Mouse (Mus musculus): ENCODE data around the gene Rnf26.

Rnf26 gene

GRCm38 (mm10) chr9:44074395-44075275 is 38.7 kb downstream of the Rnf26 start:
- peak; percentile 67 for DNase-seq (ENCODE audit: low read depth)

GRCm38 (mm10) chr9:44073115-44073514 is 40.2 kb downstream of the Rnf26 start:
- no peak for DNase-seq (ENCODE audit: low read depth)

GRCm38 (mm10) chr9:44072599-44072915 is 40.8 kb downstream of the Rnf26 start:
- DNase-seq (ENCODE audit: low read depth) = no peak

DNA sequence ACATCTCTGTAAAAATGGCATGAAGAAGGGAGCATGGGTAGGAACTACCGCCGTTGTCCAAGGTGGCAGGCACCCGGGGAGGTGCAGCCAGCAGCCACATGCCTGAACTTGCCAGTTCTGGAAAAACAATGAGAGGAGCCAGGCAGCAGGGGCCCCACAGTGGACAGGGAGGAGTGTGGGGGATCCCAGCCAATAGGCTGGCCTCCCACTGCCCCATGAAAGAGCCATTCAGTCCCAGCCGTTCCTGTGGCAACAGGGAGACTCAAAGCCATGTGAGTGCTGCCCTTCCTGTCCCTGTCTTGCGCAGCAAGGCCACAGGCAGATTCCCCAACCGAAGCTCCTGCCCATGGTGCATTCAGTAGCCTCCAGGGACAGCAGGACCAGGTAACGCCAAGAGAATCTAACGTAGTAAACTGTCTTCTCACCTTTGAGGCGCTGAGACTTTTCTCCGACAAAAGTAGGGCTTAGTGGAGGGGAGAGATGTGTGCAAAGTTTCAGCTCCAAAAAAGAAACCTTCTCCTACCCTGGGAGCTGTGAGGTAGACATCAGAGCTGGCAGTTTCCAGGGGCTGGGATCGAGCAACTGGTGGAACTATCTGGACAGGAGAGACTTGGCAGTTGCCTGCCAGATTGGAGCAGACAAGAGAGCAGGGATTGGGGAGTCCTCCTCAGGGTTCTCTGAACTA is 41.3 kb downstream of the Rnf26 start:
- no peak for DNase-seq (ENCODE audit: low read depth)

GRCm38 (mm10) chr9:44070844-44071231 is 42.5 kb downstream of the Rnf26 start:
- DNase-seq (ENCODE audit: low read depth) = no peak

GRCm38 (mm10) chr9:44070113-44070843 is 43.0 kb downstream of the Rnf26 start:
- DNase-seq (ENCODE audit: low read depth) = no peak

GRCm38 (mm10) chr9:44069252-44069651 is 44.1 kb downstream of the Rnf26 start:
- DNase-seq (ENCODE audit: low read depth) = no peak

DNA sequence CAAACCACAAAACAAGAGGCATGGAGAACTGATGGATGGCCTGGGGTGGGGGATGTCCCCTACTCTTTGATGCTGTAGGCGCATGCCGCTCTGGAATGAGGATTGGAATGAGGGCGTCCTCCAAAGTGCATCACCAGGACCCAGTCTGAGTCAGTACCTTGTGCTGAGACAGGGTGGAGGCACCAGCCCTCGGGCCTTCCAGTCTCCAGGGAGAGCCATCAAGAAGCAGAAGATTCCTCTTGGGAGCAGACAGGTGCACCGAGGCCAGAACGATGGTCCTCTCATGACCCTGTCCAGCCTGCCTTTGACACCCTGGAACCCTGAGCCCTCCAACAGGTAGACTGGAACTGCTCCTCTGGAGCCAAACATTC is 45.4 kb downstream of the Rnf26 start:
- no peak for DNase-seq (ENCODE audit: low read depth)

DNA sequence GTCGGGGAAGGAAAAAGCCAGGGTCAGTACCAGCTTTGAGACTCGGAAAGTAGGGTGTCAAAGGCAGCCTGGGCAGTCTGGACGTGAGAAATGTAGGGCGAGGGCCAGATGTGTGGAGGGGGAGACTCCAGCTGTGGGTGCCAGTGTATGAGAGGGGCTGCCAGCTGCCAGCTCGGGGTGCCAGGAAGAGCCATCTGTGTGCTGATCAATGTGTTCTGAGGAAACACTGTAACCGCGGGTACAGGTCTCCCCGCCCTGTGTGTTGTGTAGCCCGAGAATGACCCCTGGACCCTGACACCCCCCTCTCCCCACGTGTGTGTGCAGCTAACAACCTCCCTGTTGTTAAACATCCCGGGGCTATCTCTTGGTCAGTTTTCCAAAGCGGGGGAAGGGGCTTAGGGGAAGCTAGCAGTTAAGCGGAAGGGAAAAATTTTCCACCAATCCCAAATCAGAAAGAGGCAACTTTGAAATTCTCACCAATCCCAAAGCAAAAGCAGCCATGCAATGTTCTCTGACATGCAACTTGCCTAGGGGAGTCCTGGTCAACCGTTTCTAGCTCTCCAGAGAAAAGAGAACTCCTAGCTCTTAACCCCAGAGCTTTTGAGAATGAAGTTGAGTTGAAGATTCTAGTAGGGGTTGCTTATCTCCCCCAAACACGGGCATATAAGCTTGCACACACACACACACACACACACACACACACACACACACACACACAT is 45.9 kb downstream of the Rnf26 start:
- DNase-seq (ENCODE audit: low read depth) = no peak

DNA sequence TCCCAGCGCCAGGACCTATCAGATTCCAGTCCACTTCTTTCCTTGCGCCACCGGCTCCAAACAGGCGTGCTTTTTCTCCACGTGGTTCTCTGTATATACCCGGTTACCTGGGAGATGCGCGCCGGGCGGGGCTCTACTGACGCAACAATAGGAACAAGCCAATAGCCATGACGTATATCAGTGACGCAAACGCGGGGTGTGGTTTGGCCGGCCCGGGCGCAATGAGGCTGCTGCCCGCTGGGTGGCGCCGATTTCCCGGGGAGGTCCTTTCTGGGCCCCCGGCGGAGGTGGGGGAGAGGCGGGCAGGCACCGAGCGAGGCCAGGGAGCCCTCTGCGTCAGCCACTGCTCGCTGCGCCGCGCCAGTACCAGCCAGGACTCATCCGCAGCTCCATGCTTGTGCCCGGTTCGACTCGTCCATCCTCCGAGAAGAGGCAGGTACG is 46.5 kb downstream of the Rnf26 start, which contains the start of gene Usp2:
Usp2 (plus strand) TSS at position 237 of the 441 bp plus-strand sequence.
- peak; percentile 100 for DNase-seq (ENCODE audit: low read depth)

DNA sequence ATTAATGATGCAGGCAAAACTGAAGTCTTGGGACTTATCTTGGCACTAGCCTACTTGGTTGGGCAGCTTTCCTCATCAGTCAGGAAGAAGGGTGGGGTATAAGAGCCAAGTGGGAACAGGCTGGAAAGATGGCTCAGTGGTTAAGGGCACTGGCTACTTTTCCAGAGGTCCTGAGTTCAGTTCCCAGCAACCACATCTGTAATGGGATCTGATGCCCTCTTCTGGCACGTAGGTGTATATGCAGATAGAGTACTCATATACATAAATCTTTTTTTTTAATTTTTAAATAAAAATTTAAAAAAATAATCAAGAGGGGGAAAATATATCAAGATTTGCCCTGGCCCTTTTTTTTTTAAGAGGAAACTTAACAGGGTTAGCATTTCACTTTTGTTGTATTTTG is 48.1 kb downstream of the Rnf26 start:
- DNase-seq (ENCODE audit: low read depth) = no peak

GRCm38 (mm10) chr9:44058606-44059005 is 54.7 kb downstream of the Rnf26 start:
- no peak for DNase-seq (ENCODE audit: low read depth)

GRCm38 (mm10) chr9:44053936-44054335 is 59.4 kb downstream of the Rnf26 start:
- no peak for DNase-seq (ENCODE audit: low read depth)

GRCm38 (mm10) chr9:44052855-44053254 is 60.5 kb downstream of the Rnf26 start:
- peak; percentile 64 for DNase-seq (ENCODE audit: low read depth)

DNA sequence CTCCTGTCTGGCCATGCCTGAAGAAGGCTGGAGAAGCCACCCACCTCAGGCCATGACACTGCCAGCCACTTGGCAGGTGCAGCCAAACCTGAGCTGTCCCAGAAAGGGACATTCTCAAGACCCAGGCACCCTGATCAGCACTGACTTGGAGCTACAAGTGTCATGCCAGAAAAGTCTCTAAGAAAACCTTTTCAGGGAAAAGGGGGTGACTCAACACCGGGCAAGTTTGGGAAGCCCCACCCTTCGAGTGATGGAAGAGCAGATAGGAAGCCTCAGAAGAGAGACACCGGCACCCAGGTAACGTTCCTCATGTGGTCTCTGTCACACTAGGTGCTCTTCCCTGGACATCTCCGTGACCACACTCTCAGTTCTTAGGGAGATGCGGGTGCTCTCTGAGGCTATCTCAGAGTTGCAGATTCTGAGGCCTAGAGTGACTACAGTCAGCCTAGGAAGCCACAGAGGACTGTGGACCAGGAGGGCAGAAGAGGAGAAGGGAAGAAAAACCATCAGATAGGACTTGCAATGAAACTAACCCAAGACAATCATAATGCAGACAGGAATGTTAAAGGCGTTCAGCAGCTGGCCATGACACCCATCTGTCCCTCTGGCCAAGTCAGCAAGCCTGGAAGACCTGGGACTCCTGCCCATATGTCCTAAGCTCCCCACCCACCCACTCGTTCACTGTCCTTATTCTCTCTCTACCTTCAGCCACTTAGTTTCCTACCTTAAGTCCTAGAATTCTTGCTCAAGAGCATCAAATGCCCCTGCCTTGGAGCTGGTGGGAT is 63.7 kb downstream of the Rnf26 start:
- DNase-seq (ENCODE audit: low read depth) = no peak

GRCm38 (mm10) chr9:44048541-44049380 is 64.6 kb downstream of the Rnf26 start:
- no peak for DNase-seq (ENCODE audit: low read depth)

DNA sequence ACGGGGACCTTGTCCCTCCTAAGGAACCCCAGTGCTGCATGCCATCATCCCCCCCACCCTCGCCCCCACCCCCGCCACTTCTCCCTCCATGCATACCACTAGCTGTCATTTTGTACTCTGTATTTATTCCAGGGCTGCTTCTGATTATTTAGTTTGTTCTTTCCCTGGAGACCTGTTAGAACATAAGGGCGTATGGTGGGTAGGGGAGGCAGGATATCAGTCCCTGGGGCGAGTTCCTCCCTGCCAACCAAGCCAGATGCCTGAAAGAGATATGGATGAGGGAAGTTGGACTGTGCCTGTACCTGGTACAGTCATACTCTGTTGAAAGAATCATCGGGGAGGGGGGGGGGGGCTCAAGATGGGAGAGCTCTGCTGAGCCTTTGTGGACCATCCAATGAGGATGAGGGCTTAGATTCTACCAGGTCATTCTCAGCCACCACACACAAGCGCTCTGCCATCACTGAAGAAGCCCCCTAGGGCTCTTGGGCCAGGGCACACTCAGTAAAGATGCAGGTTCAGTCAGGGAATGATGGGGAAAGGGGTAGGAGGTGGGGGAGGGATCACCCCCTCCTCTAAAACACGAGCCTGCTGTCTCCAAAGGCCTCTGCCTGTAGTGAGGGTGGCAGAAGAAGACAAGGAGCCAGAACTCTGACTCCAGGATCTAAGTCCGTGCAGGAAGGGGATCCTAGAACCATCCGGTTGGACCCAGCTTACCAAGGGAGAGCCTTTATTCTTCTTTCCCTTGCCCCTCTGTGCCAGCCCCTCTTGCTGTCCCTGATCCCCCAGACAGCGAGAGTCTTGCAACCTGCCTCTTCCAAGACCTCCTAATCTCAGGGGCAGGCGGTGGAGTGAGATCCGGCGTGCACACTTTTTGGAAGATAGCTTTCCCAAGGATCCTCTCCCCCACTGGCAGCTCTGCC is 65.5 kb downstream of the Rnf26 start:
- no peak for DNase-seq (ENCODE audit: low read depth)

- DNase-seq (ENCODE audit: low read depth) = peak; percentile 76
These were observed 66.2 kb downstream of the Rnf26 start for GRCm38 (mm10) chr9:44047071-44047470.

DNA sequence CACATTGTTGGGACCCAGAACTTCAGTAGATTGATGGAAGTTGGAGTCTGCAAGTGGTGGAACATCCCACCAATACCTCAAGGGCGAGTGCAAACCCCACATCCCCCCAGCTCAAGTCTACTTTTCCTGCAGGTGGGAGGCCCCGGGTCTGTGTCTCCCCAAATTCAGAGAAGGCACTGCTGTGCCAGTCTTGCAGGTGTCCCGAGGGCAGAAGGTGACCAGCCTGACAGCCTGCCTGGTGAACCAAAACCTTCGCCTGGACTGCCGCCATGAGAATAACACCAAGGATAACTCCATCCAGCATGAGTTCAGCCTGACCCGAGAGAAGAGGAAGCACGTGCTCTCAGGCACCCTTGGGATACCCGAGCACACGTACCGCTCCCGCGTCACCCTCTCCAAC is 66.9 kb downstream of the Rnf26 start:
- DNase-seq (ENCODE audit: low read depth) = peak; percentile 37

All from naive thymus-derived CD4-positive, alpha-beta T cell, adult 2 months (primary cell).